Mouse (Mus musculus) forebrain, embryonic 12.5 days (tissue): ENCODE data around the gene Tmem116. TPM values are rescaled to one million over a fixed set of nuclear protein-coding genes. Genes with fewer than 3 reads are reported as not detected.
"Not testable (repeated sequence)": the region's sequence is repeated elsewhere in the genome, so short reads cannot be mapped to it uniquely, and the experiment has no call there.

Experiments
- ATAC-seq: fragments of 200-750 bp; cut with Nextera tagmentation; 2 replicates; pipeline ENCODE4 v1.8.0; 2017; ENCODE audit warnings: moderate TSS enrichment; ENCODE audit not compliant: low FRiP score
- H3K27ac ChIP-seq: fragments of 300-500 bp; sonication (generic); 2 replicates; pipeline ENCODE4 v1.5.1; 2016; ENCODE audit warnings: mild to moderate bottlenecking
- H3K27me3 ChIP-seq: fragments of 300-500 bp; sonication (generic); 2 replicates; pipeline ENCODE4 v1.6.1; 2016; ENCODE audit warnings: mild to moderate bottlenecking
- H3K36me3 ChIP-seq: fragments of 300-500 bp; sonication (generic); replicated peaks from 2 replicates; pipeline ENCODE4 v1.6.1; 2016; ENCODE audit warnings: mild to moderate bottlenecking
- H3K4me1 ChIP-seq: fragments of 300-500 bp; sonication (generic); 2 replicates; pipeline ENCODE4 v1.6.1; 2016
- H3K4me2 ChIP-seq: fragments of 300-500 bp; sonication (generic); 2 replicates; pipeline ENCODE4 v1.6.1; 2016; ENCODE audit warnings: mild to moderate bottlenecking, moderate library complexity
- H3K4me3 ChIP-seq: fragments of 300-500 bp; sonication (generic); replicated peaks from 2 replicates; pipeline ENCODE4 v1.5.1; 2016; ENCODE audit warnings: mild to moderate bottlenecking
- H3K9ac ChIP-seq: fragments of 300-500 bp; sonication (generic); 2 replicates; pipeline ENCODE4 v1.6.1; 2016; ENCODE audit warnings: mild to moderate bottlenecking
- H3K9me3 ChIP-seq: fragments of 300-500 bp; sonication (generic); 2 replicates; pipeline ENCODE4 v1.6.1; 2016
- WGBS: fragments of 180-500 bp; shearing (Covaris S2); methylation state at CpG from one replicate; pipeline ENCODE4 v1.1.7; 2016; 5-methylcytosine and 5-hydroxymethylcytosine counted together
- polyA plus RNA-seq: library from polyadenylated mRNA; unstranded; fragments of >200 nt; fragmentation: Nextera tagmentation; extraction: Ambion mirVana; gene quantifications from 2 replicates; pipeline ENCODE4 v1.2.1, GENCODE M21; 2016

The Tmem116 gene
- polyA plus RNA-seq, 1 experiment from 2014 or later = 0.72 TPM

DNA sequence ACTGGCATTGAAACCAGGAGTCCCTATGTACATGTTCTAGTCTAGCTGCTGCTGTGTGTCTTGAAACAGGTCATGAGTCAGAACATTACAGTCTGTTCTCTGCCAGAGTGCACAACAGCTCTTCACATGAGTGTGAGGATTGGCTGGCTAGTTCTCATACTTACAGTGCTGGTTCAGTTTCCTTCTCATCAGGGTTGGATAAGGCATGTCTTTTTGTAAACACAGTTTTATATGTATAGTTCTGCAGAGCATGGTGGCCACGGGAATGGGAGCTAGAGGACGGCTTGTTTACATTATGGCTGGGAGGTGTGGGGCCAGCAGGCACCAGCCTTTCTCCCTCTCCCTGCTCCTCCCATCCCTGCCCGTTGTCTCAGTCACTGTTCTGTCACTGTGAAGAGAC, 17.9 kb downstream of the Tmem116 start:
- Histone ChIP-seq H3K36me3 (no peaks in the 10 kb centered on the region), H3K9me3 (no peaks in the 10 kb centered on the region), H3K4me3 (no peak overlapping the region), H3K27ac (no peak overlapping the region), H3K27me3 (no peaks in the 10 kb centered on the region), H3K4me2 (no peak overlapping the region), H3K4me1 (no peaks in the 10 kb centered on the region; the same call in 1 of the 2 replicates), H3K9ac (no peak overlapping the region)
- 68% methylated on average over 3 of the region's 3 CpGs for WGBS
- no peak for ATAC-seq

DNA sequence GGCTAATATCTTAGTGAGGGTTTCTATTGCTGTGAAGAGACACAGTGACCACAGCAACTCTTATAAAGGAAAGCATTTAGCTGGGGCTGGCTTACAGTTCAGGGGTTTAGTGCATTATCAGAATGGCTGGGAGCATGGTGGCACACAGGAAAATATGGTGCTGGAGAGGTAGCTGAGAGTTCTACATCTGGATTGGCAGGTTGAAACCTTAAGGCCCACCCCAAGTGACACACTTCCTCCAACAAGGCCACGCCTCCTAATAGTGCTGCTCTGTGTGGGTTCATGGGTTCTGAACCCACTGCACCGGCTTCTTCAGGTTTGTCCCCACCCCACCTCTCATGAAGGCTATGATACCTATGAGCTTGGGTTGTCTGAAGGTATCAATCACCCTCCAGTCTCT, 20.7 kb downstream of the Tmem116 start:
- Histone ChIP-seq H3K4me3 (no peak overlapping the region), H3K4me1 (no peaks in the 10 kb centered on the region; the same call in 1 of the 2 replicates), H3K9me3 (no peaks in the 10 kb centered on the region), H3K27ac (no peak overlapping the region), H3K9ac (no peak overlapping the region), H3K36me3 (no peaks in the 10 kb centered on the region), H3K4me2 (no peak overlapping the region), H3K27me3 (no peaks in the 10 kb centered on the region)
- WGBS = 85% methylated on average over 2 of the region's 2 CpGs
- ATAC-seq = no peak

DNA sequence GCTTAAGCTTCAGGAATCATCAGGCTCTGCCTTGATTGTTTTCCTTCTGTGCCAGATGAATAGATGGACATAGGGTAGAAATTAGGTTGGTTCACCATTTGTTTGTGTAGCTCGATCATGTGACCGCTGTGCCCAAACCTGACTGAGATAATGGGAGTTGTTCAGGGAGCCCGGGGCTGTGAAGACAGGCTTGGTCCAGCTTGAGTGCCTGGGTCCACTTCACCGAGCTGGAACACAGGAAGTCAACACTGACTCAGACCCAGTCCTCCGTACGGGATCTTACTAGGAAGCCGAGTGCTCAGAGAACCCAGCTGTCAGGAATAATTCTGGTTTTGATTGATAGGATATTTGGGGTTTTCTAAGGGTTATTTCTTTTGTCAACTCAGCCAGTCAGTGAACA, 22.9 kb downstream of the Tmem116 start:
- no peak overlapping the region for H3K27ac ChIP-seq
- H3K9ac ChIP-seq = no peak overlapping the region
- no peak for ATAC-seq
- no peaks in the 10 kb centered on the region for H3K27me3 ChIP-seq
- H3K9me3 ChIP-seq = no peaks in the 10 kb centered on the region
- no peaks in the 10 kb centered on the region; the same call in 1 of the 2 replicates for H3K4me1 ChIP-seq
- no peak overlapping the region for H3K4me3 ChIP-seq
- WGBS = 74% methylated on average over 7 of the region's 7 CpGs
- H3K4me2 ChIP-seq = no peak overlapping the region
- H3K36me3 ChIP-seq = no peaks in the 10 kb centered on the region

GRCm38 (mm10) chr5:121476040-121476439, 24.3 kb downstream of the Tmem116 start:
- Histone ChIP-seq H3K4me2 (no peak overlapping the region), H3K4me3 (no peak overlapping the region), H3K9me3 (no peaks in the 10 kb centered on the region), H3K27ac (no peak overlapping the region), H3K9ac (no peak overlapping the region), H3K27me3 (no peaks in the 10 kb centered on the region), H3K4me1 (no peaks in the 10 kb centered on the region; the same call in 1 of the 2 replicates), H3K36me3 (no peaks in the 10 kb centered on the region)
- ATAC-seq = no peak
- 88% methylated on average over 1 of the region's 1 CpGs for WGBS

DNA sequence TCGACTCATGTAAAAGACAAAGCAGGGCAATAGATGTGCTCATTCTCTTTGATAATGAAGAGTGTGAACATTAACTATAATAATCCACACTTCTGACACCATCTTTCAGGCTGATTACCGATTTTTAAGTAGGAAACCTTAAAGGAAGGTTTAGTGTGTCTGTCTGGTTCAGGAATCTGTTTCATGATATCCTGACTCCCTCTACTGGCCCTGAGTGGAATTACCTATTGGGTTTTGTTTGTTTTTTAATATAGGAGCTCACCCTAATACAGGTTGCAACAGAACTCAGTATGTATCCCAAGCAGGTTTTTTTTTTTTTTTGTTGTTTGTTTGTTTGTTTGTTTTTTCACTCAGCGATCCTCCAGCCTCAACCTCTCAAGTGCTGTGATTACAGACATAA, 26.0 kb downstream of the Tmem116 start:
- Histone ChIP-seq H3K36me3 (no peaks in the 10 kb centered on the region), H3K27ac (no peak overlapping the region), H3K4me3 (no peak overlapping the region), H3K9me3 (no peaks in the 10 kb centered on the region), H3K27me3 (no peaks in the 10 kb centered on the region), H3K4me2 (no peak overlapping the region), H3K9ac (no peak overlapping the region), H3K4me1 (no peaks in the 10 kb centered on the region; the same call in 1 of the 2 replicates)
- 32% methylated on average over 3 of the region's 3 CpGs for WGBS
- no peak for ATAC-seq

DNA sequence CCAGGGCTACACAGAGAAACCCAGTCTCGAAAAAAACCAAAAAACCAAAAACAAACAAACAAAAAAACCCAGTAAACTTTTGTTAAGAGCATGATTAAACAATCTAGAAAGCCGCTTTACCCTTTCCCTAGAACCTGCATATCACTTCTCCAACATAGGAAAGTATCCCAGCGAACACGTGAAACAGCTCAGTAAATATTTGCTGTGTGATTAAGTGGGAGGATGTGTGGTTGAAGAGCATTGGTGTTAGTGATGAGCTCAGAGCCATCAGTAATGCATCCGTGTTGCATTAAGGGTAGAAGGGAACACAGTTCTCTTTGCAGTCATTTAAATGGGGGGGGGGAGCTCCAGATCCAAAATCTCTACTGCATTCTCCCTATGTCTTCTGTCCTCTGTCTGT, 33.1 kb downstream of the Tmem116 start:
- H3K4me2 ChIP-seq = no peak overlapping the region
- H3K27me3 ChIP-seq = no peaks in the 10 kb centered on the region
- 87% methylated on average over 5 of the region's 5 CpGs for WGBS
- H3K9ac ChIP-seq = no peak overlapping the region
- no peaks in the 10 kb centered on the region for H3K9me3 ChIP-seq
- H3K27ac ChIP-seq = no peak overlapping the region
- H3K36me3 ChIP-seq = no peaks in the 10 kb centered on the region
- H3K4me3 ChIP-seq = no peak overlapping the region
- no peaks in the 10 kb centered on the region for H3K4me1 ChIP-seq
- ATAC-seq = no peak

- WGBS = 77% methylated on average over 8 of the region's 8 CpGs
- no peak overlapping the region for H3K4me2 ChIP-seq
- no peaks in the 10 kb centered on the region for H3K9me3 ChIP-seq
- H3K4me3 ChIP-seq = no peak overlapping the region
- no peak overlapping the region for H3K9ac ChIP-seq
- no peaks in the 10 kb centered on the region for H3K4me1 ChIP-seq
- no peak for ATAC-seq
- no peaks in the 10 kb centered on the region for H3K36me3 ChIP-seq
- no peaks in the 10 kb centered on the region for H3K27me3 ChIP-seq
- H3K27ac ChIP-seq = no peak overlapping the region
These were observed 41.6 kb downstream of the Tmem116 start for GRCm38 (mm10) chr5:121493305-121493704.

DNA sequence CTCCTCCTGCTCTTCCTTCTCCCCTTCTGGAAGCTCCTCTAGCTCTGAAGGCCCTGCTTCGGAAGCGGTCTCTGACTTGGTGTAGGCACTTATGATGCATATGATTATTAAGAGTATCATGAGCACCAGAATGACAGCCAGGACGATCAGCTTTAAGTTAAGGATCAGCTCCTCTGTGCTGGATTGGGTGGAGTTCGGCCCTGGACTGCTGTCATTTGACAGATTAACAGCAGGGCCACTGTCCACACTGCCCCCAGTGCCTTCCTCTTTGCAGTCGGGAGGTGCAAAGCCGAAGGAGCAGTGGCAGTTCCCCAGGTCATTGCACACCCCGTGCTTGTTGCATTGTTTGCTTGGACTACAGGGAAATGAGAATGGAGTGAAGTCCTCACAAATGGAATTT, 49.0 kb downstream of the Tmem116 start:
- Histone ChIP-seq H3K9me3 (no peaks in the 10 kb centered on the region), H3K27ac (no peak overlapping the region), H3K9ac (no peak overlapping the region), H3K4me3 (no peak overlapping the region), H3K36me3 (no peaks in the 10 kb centered on the region), H3K27me3 (no peaks in the 10 kb centered on the region), H3K4me1 (no peaks in the 10 kb centered on the region), H3K4me2 (no peak overlapping the region)
- ATAC-seq = no peak
- WGBS = 81% methylated on average over 7 of the region's 7 CpGs

DNA sequence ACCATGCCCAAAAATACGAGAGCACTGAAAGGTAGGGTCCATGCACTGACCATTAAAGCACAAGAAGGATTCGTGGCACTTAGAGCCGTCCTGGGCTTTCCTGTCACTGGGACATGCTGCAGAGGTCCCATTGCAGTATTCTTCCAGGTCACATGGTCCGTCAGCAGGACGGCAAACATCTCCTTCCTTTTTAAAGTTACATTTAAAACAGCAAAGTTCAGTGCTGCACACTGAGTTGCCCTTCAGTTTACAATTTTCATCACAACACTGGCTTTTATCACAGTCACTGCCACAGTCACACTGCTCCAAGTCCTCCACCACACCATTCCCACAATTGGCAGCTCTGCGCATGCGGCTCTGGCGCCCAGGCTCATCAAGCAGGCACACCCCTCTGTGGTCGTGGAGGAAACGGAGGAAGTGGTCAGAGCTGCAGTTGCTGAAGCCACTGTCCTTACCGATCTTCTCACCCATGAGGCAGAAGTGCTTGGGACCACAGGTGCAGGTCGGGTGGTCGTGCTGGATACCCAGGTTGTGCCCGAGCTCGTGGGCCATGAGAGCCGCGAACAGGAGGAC, 49.8 kb downstream of the Tmem116 start:
- not testable (repeated sequence) for H3K4me2 ChIP-seq, H3K27ac ChIP-seq, H3K9me3 ChIP-seq, H3K4me3 ChIP-seq, ATAC-seq, H3K36me3 ChIP-seq, H3K27me3 ChIP-seq, H3K4me1 ChIP-seq, H3K9ac ChIP-seq
- 81% methylated on average over 11 of the region's 17 CpGs for WGBS

GRCm38 (mm10) chr5:121503231-121503630, 51.5 kb downstream of the Tmem116 start, which contains the start of gene Adam1b:
TSS of gene Adam1b (minus strand) at chr5:121503435.
- H3K4me1 ChIP-seq = no peaks in the 10 kb centered on the region
- H3K9ac ChIP-seq = no peak within 1 kb of the TSS
- H3K4me3 ChIP-seq = no peak within 1 kb of the TSS
- no peak within 1 kb of the TSS for H3K27ac ChIP-seq
- H3K4me2 ChIP-seq = no peak within 1 kb of the TSS
- no peaks in the 10 kb centered on the region for H3K9me3 ChIP-seq
- ATAC-seq = no peak
- H3K36me3 ChIP-seq = no peaks in the 10 kb centered on the region
- no peaks in the 10 kb centered on the region for H3K27me3 ChIP-seq
- WGBS = 87% methylated on average over 3 of the region's 3 CpGs

- no peak overlapping the region for H3K9ac ChIP-seq
- no peak overlapping the region for H3K27ac ChIP-seq
- no peaks in the 10 kb centered on the region for H3K9me3 ChIP-seq
- no peak overlapping the region for H3K4me3 ChIP-seq
- H3K4me2 ChIP-seq = no peak overlapping the region
- ATAC-seq = no peak
- H3K36me3 ChIP-seq = no peaks in the 10 kb centered on the region
- H3K27me3 ChIP-seq = no peaks in the 10 kb centered on the region
- H3K4me1 ChIP-seq = no peaks in the 10 kb centered on the region
- 100% methylated on average over 1 of the region's 1 CpGs for WGBS
These were observed 55.2 kb downstream of the Tmem116 start for GRCm38 (mm10) chr5:121506846-121507245.

GRCm38 (mm10) chr5:121510009-121510408, 58.3 kb downstream of the Tmem116 start:
- Histone ChIP-seq H3K27me3 (no peaks in the 10 kb centered on the region), H3K27ac (no peak overlapping the region), H3K4me3 (no peak overlapping the region), H3K4me2 (no peak overlapping the region), H3K36me3 (no peaks in the 10 kb centered on the region), H3K9me3 (no peaks in the 10 kb centered on the region), H3K9ac (no peak overlapping the region), H3K4me1 (no peaks in the 10 kb centered on the region)
- no peak for ATAC-seq
- 82% methylated on average over 7 of the region's 7 CpGs for WGBS

DNA sequence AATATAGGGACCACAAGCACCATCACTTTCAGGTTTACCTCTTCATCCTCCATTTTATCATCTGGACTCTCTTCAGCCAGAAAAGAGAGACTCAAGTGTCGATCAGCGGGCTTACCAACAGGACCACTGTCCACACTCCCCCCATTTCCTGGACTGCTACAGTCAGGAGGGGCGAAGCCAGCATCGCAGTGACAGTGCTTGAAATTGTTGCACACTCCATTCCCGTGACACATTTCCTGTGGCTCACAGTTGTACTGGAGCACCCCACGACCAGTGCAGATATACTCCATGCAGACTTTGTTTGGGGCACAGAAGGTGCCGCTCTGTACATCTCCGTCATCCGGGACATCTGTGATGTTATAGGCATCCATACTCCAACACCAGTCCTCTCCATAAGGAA, 67.3 kb downstream of the Tmem116 start:
- H3K9ac ChIP-seq = no peak overlapping the region
- WGBS = 95% methylated on average over 9 of the region's 9 CpGs
- no peak overlapping the region for H3K4me3 ChIP-seq
- no peaks in the 10 kb centered on the region for H3K27me3 ChIP-seq
- peaks cover 38% of the 10 kb centered on the region for H3K36me3 ChIP-seq
- no peaks in the 10 kb centered on the region for H3K4me1 ChIP-seq
- no peaks in the 10 kb centered on the region for H3K9me3 ChIP-seq
- H3K27ac ChIP-seq = no peak overlapping the region
- no peak for ATAC-seq
- no peak overlapping the region for H3K4me2 ChIP-seq
